Mouse (Mus musculus): ENCODE measurements at regions not wholly inside any gene's neighbourhood (a gene's known extent, or its start where the extent isn't known, plus 50 kb on each side); places are given as distances from the start of the nearest gene placed in this dataset.

DNA sequence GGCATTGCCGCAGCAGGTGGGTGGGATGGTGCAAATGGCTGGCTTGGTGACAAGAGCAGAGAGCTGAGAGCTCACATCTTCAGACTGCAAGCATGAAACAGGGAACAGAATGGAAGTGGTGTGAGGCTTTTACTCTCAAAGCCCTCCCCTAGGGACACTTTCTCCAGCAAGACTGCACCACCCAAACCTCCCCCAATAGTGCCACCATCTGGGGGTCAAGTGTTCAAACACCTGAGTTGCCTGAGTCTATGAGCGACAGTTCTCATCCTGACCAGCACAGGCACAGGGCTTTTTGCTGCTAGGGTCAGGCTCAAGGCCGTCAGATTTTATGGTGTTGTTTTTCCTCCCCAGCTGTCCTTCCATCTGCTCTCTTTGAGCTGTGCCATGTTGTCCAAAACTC is 337.9 kb upstream of the Eif4g2 start:
- TF ChIP-seq NANOG (IDR thresholded peaks at IDR 0.05; ENCODE audit: borderline replicate concordance, low read length) (no peak), POU5F1 (IDR thresholded peaks at IDR 0.05; ENCODE audit: borderline replicate concordance, low read length) (no peak), CTCF (conservative IDR thresholded peaks at IDR 0.05; ENCODE audit: low read length) (no peak)
- no peaks in the 10 kb centered on the region for H3K36me3 ChIP-seq (ENCODE audit: insufficient read depth, low read length)

DNA sequence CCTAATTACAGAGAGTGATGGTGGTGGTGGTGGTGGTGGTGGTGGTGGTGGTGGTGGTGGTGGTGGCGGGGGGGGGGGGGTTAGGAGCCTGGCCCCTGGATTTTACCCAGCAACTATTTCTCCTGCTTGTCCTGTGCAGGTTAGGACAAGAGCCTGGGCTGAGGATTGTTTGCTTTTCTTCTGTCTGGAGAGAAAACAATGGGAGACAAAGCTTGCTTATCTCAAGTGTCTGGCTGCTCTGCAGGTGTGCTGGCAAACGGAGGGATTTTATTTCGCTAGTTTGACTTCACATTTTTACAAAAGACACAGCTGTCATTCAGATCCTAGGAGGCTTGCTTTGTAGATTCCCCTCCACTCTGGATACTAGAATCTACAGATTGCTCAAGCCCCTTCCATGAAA is 334.9 kb upstream of the Eif4g2 start:
- Histone ChIP-seq H3K27me3 (ENCODE audit: insufficient read depth, low read length) (no peaks in the 10 kb centered on the region), H3K4me1 (replicated peaks; ENCODE audit: low read depth, low read length) (no peaks in the 10 kb centered on the region), H3K36me3 (ENCODE audit: insufficient read depth, low read length) (no peaks in the 10 kb centered on the region), H3K9me3 (ENCODE audit: low read length) (no peaks in the 10 kb centered on the region), H3K4me3 (replicated peaks; ENCODE audit: low read length) (no peak overlapping the region)
- TF ChIP-seq NANOG (IDR thresholded peaks at IDR 0.05; ENCODE audit: borderline replicate concordance, low read length) (no peak), CTCF (conservative IDR thresholded peaks at IDR 0.05; ENCODE audit: low read length) (no peak)

More for the DNA sequence above, 337.9 kb upstream of the Eif4g2 start:
- Histone ChIP-seq H3K4me1 (replicated peaks; ENCODE audit: low read depth, low read length) (no peaks in the 10 kb centered on the region), H3K27me3 (ENCODE audit: insufficient read depth, low read length) (no peaks in the 10 kb centered on the region), H3K9me3 (ENCODE audit: low read length) (no peaks in the 10 kb centered on the region), H3K4me3 (replicated peaks; ENCODE audit: low read length) (no peak overlapping the region)

DNA sequence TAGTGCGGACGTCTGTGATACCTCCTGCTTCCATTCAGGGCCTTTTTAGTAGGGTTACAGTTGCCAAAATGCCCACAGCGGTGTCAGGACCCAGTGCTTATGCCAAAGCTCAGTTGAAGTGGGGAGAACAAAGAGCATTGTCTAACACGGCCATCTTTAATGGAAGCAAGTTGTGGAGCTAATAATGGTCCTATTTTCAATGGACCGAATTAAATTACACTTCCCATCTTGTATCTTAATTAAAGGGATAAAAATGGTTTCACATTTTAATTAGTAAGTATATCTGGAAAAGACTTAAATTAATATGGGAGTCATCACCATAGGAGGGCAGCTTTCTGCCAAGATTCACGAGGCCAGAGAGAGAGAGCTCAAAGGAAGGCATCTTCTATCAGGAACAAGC is 333.2 kb upstream of the Eif4g2 start:
- Histone ChIP-seq H3K36me3 (ENCODE audit: insufficient read depth, low read length) (no peaks in the 10 kb centered on the region), H3K4me3 (replicated peaks; ENCODE audit: low read length) (no peak overlapping the region), H3K4me1 (replicated peaks; ENCODE audit: low read depth, low read length) (no peaks in the 10 kb centered on the region), H3K9me3 (ENCODE audit: low read length) (no peaks in the 10 kb centered on the region), H3K27me3 (ENCODE audit: insufficient read depth, low read length) (no peaks in the 10 kb centered on the region)
- TF ChIP-seq POU5F1 (IDR thresholded peaks at IDR 0.05; ENCODE audit: borderline replicate concordance, low read length) (no peak), NANOG (IDR thresholded peaks at IDR 0.05; ENCODE audit: borderline replicate concordance, low read length) (no peak), CTCF (conservative IDR thresholded peaks at IDR 0.05; ENCODE audit: low read length) (no peak)

DNA sequence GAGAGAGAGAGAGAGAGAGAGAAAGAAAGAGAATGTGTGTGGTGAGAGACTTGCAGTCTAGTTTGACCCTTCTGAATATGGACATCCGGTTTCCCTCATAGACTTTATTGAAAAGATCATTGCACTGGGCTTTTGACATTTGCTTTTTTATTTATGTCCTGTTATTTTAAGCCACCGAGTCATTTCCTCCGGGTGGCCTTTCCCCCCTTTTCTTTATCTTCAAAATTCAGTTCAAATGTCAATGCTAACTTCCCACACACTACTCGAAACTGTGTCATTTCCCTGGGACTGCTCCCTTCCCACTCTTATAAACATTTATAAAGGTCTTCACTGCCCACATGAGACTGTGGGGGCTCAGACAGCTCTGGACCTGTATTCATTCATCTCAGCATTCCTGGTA is 330.9 kb upstream of the Eif4g2 start:
- H3K36me3 ChIP-seq (ENCODE audit: insufficient read depth, low read length) = no peaks in the 10 kb centered on the region
- peaks cover 4% of the 10 kb centered on the region; the same call in 1 of the 2 replicates for H3K9me3 ChIP-seq (ENCODE audit: low read length)
- no peak for TF ChIP-seq NANOG (IDR thresholded peaks at IDR 0.05; ENCODE audit: borderline replicate concordance, low read length)
- TF ChIP-seq CTCF (conservative IDR thresholded peaks at IDR 0.05; ENCODE audit: low read length) = no peak
- TF ChIP-seq POU5F1 (IDR thresholded peaks at IDR 0.05; ENCODE audit: borderline replicate concordance, low read length) = no peak
- H3K27me3 ChIP-seq (ENCODE audit: insufficient read depth, low read length) = no peaks in the 10 kb centered on the region
- no peaks in the 10 kb centered on the region for H3K4me1 ChIP-seq (replicated peaks; ENCODE audit: low read depth, low read length)
- H3K4me3 ChIP-seq (replicated peaks; ENCODE audit: low read length) = no peak overlapping the region

- no peaks in the 10 kb centered on the region for H3K4me1 ChIP-seq (replicated peaks; ENCODE audit: low read depth, low read length)
- H3K27me3 ChIP-seq (ENCODE audit: insufficient read depth, low read length) = no peaks in the 10 kb centered on the region
- TF ChIP-seq POU5F1 (IDR thresholded peaks at IDR 0.05; ENCODE audit: borderline replicate concordance, low read length) (no peak), NANOG (IDR thresholded peaks at IDR 0.05; ENCODE audit: borderline replicate concordance, low read length) (no peak), CTCF (conservative IDR thresholded peaks at IDR 0.05; ENCODE audit: low read length) (no peak)
- no peak overlapping the region for H3K4me3 ChIP-seq (replicated peaks; ENCODE audit: low read length)
- H3K9me3 ChIP-seq (ENCODE audit: low read length) = peaks cover 5% of the 10 kb centered on the region; the same call in 1 of the 2 replicates
- no peaks in the 10 kb centered on the region for H3K36me3 ChIP-seq (ENCODE audit: insufficient read depth, low read length)
Measured at GRCm38 (mm10) chr7:111412957-111413356, 330.1 kb upstream of the Eif4g2 start.

DNA sequence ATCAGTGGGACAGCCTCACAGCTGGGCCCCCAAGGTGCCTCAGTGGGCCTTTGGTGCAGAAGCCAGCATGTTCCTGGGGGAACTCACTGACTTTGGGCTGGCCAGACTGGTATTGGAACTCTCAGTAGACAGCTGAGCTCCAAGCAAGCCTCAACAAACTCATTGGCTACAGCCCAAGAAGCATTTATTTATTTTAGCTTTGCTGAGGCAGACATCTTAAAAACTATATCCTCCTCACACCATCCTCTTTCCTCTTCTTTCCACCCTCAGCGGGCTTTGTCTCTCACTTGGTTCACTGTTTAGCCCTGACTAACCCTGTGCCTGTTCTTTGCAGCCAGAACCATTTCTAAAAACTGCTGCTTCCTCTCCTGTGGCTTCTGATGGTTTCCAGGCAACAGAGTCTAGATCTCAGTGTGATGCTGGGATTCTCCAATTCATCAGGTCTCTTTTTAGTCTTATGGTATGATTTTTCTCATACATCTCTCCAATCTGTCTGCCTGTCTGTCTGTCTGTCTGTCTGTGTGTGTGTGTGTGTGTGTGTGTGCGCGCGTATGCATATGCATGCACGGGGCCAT is 328.6 kb upstream of the Eif4g2 start:
- H3K4me3 ChIP-seq (replicated peaks; ENCODE audit: low read length) = no peak overlapping the region
- peaks cover 5% of the 10 kb centered on the region; the same call in 1 of the 2 replicates for H3K9me3 ChIP-seq (ENCODE audit: low read length)
- TF ChIP-seq CTCF (conservative IDR thresholded peaks at IDR 0.05; ENCODE audit: low read length) (no peak), POU5F1 (IDR thresholded peaks at IDR 0.05; ENCODE audit: borderline replicate concordance, low read length) (no peak), NANOG (IDR thresholded peaks at IDR 0.05; ENCODE audit: borderline replicate concordance, low read length) (no peak)
- no peaks in the 10 kb centered on the region for H3K36me3 ChIP-seq (ENCODE audit: insufficient read depth, low read length)
- no peaks in the 10 kb centered on the region for H3K27me3 ChIP-seq (ENCODE audit: insufficient read depth, low read length)
- H3K4me1 ChIP-seq (replicated peaks; ENCODE audit: low read depth, low read length) = no peaks in the 10 kb centered on the region

DNA sequence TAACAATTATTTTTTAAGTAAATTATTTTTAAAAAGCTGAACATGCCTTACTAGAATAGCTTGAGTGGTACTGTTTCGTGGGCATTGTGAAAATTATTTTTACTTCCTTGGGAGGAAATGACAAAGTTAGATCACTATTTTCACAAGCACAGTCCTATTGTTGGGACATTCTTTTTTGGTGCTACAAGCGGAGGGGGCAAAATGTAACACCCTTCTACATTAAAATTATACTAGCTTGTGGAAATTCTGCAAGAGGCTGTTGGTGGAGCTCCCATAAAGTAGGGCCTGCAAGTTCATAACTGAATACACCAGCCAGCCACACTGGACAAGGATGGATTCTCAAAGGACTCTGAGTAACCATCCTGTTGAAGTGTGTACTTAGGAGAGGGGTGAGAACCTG is 313.1 kb upstream of the Eif4g2 start:
- Histone ChIP-seq H3K27me3 (ENCODE audit: insufficient read depth, low read length) (no peaks in the 10 kb centered on the region), H3K4me3 (replicated peaks; ENCODE audit: low read length) (no peak overlapping the region), H3K36me3 (ENCODE audit: insufficient read depth, low read length) (no peaks in the 10 kb centered on the region), H3K4me1 (replicated peaks; ENCODE audit: low read depth, low read length) (no peaks in the 10 kb centered on the region), H3K9me3 (ENCODE audit: low read length) (peaks cover under 1% of the 10 kb centered on the region; the same call in 1 of the 2 replicates)
- TF ChIP-seq CTCF (conservative IDR thresholded peaks at IDR 0.05; ENCODE audit: low read length) (no peak), NANOG (IDR thresholded peaks at IDR 0.05; ENCODE audit: borderline replicate concordance, low read length) (no peak), POU5F1 (IDR thresholded peaks at IDR 0.05; ENCODE audit: borderline replicate concordance, low read length) (no peak)

- H3K27me3 ChIP-seq (ENCODE audit: insufficient read depth, low read length) = no peaks in the 10 kb centered on the region
- TF ChIP-seq CTCF (conservative IDR thresholded peaks at IDR 0.05; ENCODE audit: low read length) (no peak), NANOG (IDR thresholded peaks at IDR 0.05; ENCODE audit: borderline replicate concordance, low read length) (no peak), POU5F1 (IDR thresholded peaks at IDR 0.05; ENCODE audit: borderline replicate concordance, low read length) (no peak)
- no peaks in the 10 kb centered on the region for H3K36me3 ChIP-seq (ENCODE audit: insufficient read depth, low read length)
- H3K4me3 ChIP-seq (replicated peaks; ENCODE audit: low read length) = no peak overlapping the region
- no peaks in the 10 kb centered on the region for H3K4me1 ChIP-seq (replicated peaks; ENCODE audit: low read depth, low read length)
- H3K9me3 ChIP-seq (ENCODE audit: low read length) = no peaks in the 10 kb centered on the region
Measured at GRCm38 (mm10) chr7:111395111-111395510, 312.3 kb upstream of the Eif4g2 start.

- H3K9me3 ChIP-seq (ENCODE audit: low read length) = no peaks in the 10 kb centered on the region
- no peaks in the 10 kb centered on the region for H3K4me1 ChIP-seq (replicated peaks; ENCODE audit: low read depth, low read length)
- no peak for TF ChIP-seq CTCF (conservative IDR thresholded peaks at IDR 0.05; ENCODE audit: low read length)
- no peak for TF ChIP-seq POU5F1 (IDR thresholded peaks at IDR 0.05; ENCODE audit: borderline replicate concordance, low read length)
- TF ChIP-seq NANOG (IDR thresholded peaks at IDR 0.05; ENCODE audit: borderline replicate concordance, low read length) = no peak
- H3K36me3 ChIP-seq (ENCODE audit: insufficient read depth, low read length) = no peaks in the 10 kb centered on the region
- no peak overlapping the region for H3K4me3 ChIP-seq (replicated peaks; ENCODE audit: low read length)
- H3K27me3 ChIP-seq (ENCODE audit: insufficient read depth, low read length) = no peaks in the 10 kb centered on the region
Measured at GRCm38 (mm10) chr7:111393846-111394245, 311.0 kb upstream of the Eif4g2 start.

Data from E14TG2a.4 (cell line).